Mouse (Mus musculus) kidney, embryonic 14.5 days (tissue): ENCODE measurements at regions not wholly inside any gene's neighbourhood (a gene's known extent, or its start where the extent isn't known, plus 50 kb on each side); places are given as distances from the start of the nearest gene placed in this dataset.

Experiments
- ATAC-seq: fragments of 200-750 bp; cut with Nextera tagmentation; 2 replicates; pipeline ENCODE4 v1.8.0; 2017; ENCODE audit warnings: moderate number of reproducible peaks, mild to moderate bottlenecking, moderate TSS enrichment, moderate library complexity; ENCODE audit not compliant: low FRiP score, low TSS enrichment
- H3K27ac ChIP-seq: fragments of 300-500 bp; sonication (generic); 2 replicates; pipeline ENCODE4 v1.5.1; 2014; ENCODE audit warnings: low read depth, mild to moderate bottlenecking, low read length, moderate library complexity, mixed read lengths
- H3K27me3 ChIP-seq: fragments of 300-500 bp; sonication (generic); 2 replicates; pipeline ENCODE4 v1.6.1; 2014; ENCODE audit warnings: mild to moderate bottlenecking, low read length; ENCODE audit not compliant: control insufficient read depth, insufficient read depth
- H3K36me3 ChIP-seq: fragments of 300-500 bp; sonication (generic); 2 replicates; pipeline ENCODE4 v1.6.1; 2014; ENCODE audit warnings: low read length, mixed read lengths; ENCODE audit not compliant: control insufficient read depth, insufficient read depth
- H3K4me1 ChIP-seq: fragments of 300-500 bp; sonication (generic); 2 replicates; pipeline ENCODE4 v1.6.1; 2014; ENCODE audit warnings: low read length, mixed read lengths; ENCODE audit not compliant: control insufficient read depth, insufficient read depth
- H3K4me2 ChIP-seq: fragments of 300-500 bp; sonication (generic); replicated peaks from 2 replicates; pipeline ENCODE4 v1.6.1; 2014; ENCODE audit warnings: low read depth, mild to moderate bottlenecking, low read length
- H3K4me3 ChIP-seq: fragments of 300-500 bp; sonication (generic); 2 replicates; pipeline ENCODE4 v1.5.1; 2014; ENCODE audit warnings: mild to moderate bottlenecking, low read length
- H3K9ac ChIP-seq: fragments of 300-500 bp; sonication (generic); 2 replicates; pipeline ENCODE4 v1.6.1; 2014; ENCODE audit warnings: low read depth, mild to moderate bottlenecking, low read length, moderate library complexity
- H3K9me3 ChIP-seq: fragments of 300-500 bp; sonication (generic); 2 replicates; pipeline ENCODE4 v1.6.1; 2016; ENCODE audit warnings: low read length; ENCODE audit not compliant: control insufficient read depth
- WGBS: fragments of 180-500 bp; shearing (Covaris S2); extraction: QIAGEN DNeasy Blood & Tissue Kit; methylation state at CpG from one replicate; pipeline ENCODE4 v1.1.7; 2014; 5-methylcytosine and 5-hydroxymethylcytosine counted together

DNA sequence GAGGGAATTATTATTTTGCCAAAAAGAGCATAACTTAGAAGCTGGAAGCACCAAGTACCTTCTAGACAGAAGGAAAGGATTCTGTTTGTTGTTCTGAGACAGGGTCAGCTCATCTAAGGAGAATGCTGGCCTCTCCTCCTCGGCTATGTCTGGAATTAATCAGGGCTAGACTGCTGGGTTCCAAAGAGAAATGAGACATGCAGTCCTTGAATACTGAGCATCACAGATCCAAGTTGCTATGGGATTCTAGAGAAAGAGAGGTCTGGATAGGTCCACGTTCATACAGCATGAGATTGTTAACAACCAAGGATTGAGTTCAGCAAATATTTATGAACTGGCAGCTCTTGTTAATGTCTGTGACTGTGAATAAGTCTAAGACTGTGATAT is 63.7 kb upstream of the Slc22a23 start:
- WGBS = 40% methylated on average over 2 of the region's 2 CpGs
- Histone ChIP-seq H3K27me3 (no peaks in the 10 kb centered on the region), H3K4me3 (no peak overlapping the region), H3K36me3 (no peaks in the 10 kb centered on the region), H3K9me3 (no peaks in the 10 kb centered on the region), H3K27ac (no peak overlapping the region), H3K4me1 (0 out of 2 replicates have a peak, but pooled peaks cover 3% of the 10 kb centered on the region), H3K9ac (no peak overlapping the region), H3K4me2 (no peak overlapping the region)
- ATAC-seq = no peak

DNA sequence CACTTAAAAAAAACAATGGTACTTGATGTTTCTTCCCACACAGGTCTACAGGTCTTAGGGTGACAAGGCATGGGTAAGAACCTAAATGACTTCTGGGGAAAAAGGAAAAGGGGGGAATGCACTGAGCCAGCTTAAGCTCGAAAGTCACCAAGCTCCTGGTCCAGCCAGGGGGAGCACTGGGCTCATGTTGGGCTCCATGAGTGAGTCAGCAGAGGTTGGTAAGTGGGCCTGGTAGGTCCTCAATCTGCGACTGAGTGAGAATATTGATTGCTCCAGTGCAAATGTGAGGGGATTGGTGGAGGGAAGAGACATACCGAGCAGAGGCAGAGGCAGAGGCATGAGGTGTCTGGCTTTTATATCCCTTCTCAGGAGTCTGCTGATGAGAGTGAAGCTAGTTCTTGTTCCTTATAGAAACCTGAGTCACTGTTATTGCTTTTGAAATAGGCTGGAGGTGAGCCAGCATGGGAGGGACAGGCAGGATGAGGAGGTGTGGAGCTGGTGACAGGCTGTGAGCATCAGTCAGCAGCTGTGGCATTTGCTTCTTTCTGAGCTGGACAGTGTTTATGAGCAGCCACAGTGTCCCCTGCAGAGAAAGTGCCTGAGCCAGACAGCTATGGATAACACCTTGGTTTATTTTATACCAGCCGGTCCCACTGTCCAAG is 63.2 kb upstream of the Slc22a23 start:
- no peak for ATAC-seq
- H3K9me3 ChIP-seq = no peaks in the 10 kb centered on the region
- H3K27ac ChIP-seq = no peak overlapping the region
- H3K36me3 ChIP-seq = no peaks in the 10 kb centered on the region
- WGBS = 45% methylated on average over 4 of the region's 4 CpGs
- H3K9ac ChIP-seq = no peak overlapping the region
- no peak overlapping the region for H3K4me3 ChIP-seq
- H3K4me2 ChIP-seq = no peak overlapping the region
- no peaks in the 10 kb centered on the region for H3K27me3 ChIP-seq
- H3K4me1 ChIP-seq = 0 out of 2 replicates have a peak, but pooled peaks cover 3% of the 10 kb centered on the region

DNA sequence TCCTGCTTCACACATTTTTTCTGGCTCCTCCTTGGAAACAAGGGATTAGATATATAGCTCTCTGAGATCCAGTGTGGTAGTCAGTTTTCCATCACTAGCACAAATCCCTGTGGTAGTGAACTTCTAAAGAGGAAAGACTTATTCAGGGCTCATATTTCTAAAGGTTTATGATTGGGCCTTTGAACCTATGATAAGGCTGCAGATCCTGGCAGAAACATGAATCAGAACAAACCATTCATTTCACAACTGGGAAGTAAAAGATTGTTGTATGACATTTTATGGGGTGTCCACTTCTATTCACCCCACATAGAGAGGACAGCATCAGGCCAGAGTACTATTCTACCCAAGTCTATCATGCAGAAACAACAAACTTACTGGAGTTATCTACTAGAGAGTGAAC is 61.3 kb upstream of the Slc22a23 start:
- Histone ChIP-seq H3K27ac (no peak overlapping the region), H3K4me3 (no peak overlapping the region), H3K4me2 (no peak overlapping the region), H3K9me3 (no peaks in the 10 kb centered on the region), H3K9ac (no peak overlapping the region), H3K36me3 (no peaks in the 10 kb centered on the region), H3K27me3 (no peaks in the 10 kb centered on the region), H3K4me1 (0 out of 2 replicates have a peak, but pooled peaks cover 3% of the 10 kb centered on the region)
- no peak for ATAC-seq

DNA sequence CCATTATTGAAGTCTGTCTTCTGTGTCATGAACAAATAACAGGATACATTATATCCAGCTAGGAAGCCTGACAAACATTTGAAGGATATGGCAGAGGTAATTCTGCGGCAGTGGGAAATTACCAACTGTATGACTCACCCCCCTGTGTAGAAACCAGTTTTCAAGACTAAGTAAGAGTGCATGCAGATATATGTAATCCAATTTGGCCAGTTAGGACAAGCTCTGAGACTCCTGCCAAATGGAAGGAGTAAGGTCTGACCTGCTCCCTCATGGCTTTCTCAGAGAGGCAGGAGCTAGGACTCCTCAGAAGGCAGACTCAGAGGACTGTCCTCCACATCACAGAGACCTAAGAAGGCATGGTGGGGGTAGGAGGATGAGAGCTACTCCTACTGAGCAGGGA is 57.6 kb upstream of the Slc22a23 start:
- H3K36me3 ChIP-seq = no peaks in the 10 kb centered on the region
- no peaks in the 10 kb centered on the region for H3K4me1 ChIP-seq
- no peak overlapping the region for H3K4me2 ChIP-seq
- H3K4me3 ChIP-seq = no peak overlapping the region
- 81% methylated on average over 1 of the region's 1 CpGs for whole genome bisulfite sequencing
- no peak overlapping the region for H3K9ac ChIP-seq
- H3K27me3 ChIP-seq = no peaks in the 10 kb centered on the region
- ATAC-seq = no peak
- no peaks in the 10 kb centered on the region for H3K9me3 ChIP-seq
- H3K27ac ChIP-seq = no peak overlapping the region

DNA sequence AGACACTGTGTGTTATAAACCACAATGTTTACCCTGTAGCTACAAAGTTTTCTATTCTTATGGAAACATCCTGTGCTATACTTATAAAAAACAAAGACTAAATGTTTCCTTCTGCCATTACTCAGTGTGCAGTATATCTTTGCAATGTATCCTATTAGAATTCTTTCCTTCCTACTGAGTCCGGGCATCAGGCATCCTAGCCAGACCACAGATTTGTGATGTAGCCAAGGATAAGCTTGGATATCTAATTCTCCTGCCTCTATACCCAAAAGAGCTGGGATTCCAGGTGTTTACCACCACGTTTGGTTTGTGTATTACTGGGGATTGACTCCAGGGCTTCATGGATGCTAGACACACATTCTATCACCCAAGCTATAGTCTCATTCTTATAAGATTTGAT is 56.0 kb upstream of the Slc22a23 start:
- Histone ChIP-seq H3K27me3 (no peaks in the 10 kb centered on the region), H3K4me2 (no peak overlapping the region), H3K4me1 (no peaks in the 10 kb centered on the region), H3K27ac (no peak overlapping the region), H3K9me3 (no peaks in the 10 kb centered on the region), H3K36me3 (no peaks in the 10 kb centered on the region), H3K9ac (no peak overlapping the region), H3K4me3 (no peak overlapping the region)
- ATAC-seq = no peak
- 83% methylated on average over 2 of the region's 2 CpGs for WGBS

DNA sequence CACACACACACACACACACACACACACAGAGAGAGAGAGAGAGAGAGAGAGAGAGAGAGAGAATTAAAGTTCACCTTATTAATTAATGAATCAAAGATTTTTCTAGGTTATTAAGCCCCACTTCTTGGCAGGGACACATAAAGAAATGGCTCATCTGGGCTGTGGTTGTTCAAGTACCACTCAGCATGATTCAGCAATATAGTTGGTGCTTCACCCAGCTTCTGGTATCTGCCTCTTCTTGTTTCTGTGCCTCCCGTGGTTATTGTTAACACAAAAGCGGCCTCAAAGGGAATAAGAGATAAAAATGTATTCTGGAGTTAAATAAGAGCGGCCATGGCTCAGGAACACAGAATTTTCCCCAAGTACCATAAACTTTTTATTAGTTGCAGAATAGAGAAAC is 53.9 kb upstream of the Slc22a23 start:
- Histone ChIP-seq H3K9ac (no peak overlapping the region), H3K9me3 (no peaks in the 10 kb centered on the region), H3K4me3 (no peak overlapping the region), H3K27ac (no peak overlapping the region), H3K27me3 (no peaks in the 10 kb centered on the region), H3K4me1 (no peaks in the 10 kb centered on the region), H3K36me3 (no peaks in the 10 kb centered on the region), H3K4me2 (no peak overlapping the region)
- WGBS = 86% methylated on average over 3 of the region's 3 CpGs
- ATAC-seq = no peak

DNA sequence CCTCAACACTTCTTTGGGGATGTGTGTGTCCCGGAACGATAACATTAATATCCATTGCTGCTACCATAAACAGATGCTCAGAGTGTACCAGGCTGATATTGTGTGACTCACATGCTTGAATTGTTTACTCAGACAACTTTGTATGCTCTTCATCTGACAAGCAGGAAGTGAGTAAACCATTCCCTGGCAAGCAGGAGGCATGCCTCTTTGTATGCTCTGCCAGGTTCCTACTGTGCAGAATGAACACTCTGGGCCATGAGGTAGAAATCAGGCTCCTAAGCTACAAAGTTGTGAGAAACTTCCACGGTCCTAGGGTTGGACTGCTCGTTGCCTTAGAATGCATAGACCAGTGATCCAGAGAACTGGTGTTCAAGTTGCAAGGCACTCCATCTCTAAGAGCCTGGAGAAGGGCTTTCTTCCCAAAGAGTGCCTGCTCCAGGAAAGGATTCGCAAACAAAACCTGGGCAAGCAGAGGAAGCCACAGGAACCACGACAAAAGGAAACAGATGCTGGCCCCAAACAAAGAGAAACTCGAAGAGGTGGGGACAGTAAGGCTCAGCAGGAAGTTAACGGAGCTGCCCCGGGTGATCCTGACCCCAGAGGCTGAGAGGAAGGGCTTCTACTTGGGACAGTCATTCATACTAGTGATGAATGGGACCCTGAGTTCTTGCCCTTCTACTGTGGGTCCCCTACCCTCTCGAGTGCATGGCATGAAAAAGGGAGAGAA is 53.2 kb upstream of the Slc22a23 start:
- Histone ChIP-seq H3K4me2 (no peak overlapping the region), H3K9ac (no peak overlapping the region), H3K36me3 (no peaks in the 10 kb centered on the region), H3K4me3 (no peak overlapping the region), H3K9me3 (no peaks in the 10 kb centered on the region), H3K4me1 (no peaks in the 10 kb centered on the region), H3K27ac (no peak overlapping the region), H3K27me3 (no peaks in the 10 kb centered on the region)
- 48% methylated on average over 10 of the region's 10 CpGs for WGBS
- ATAC-seq = no peak

DNA sequence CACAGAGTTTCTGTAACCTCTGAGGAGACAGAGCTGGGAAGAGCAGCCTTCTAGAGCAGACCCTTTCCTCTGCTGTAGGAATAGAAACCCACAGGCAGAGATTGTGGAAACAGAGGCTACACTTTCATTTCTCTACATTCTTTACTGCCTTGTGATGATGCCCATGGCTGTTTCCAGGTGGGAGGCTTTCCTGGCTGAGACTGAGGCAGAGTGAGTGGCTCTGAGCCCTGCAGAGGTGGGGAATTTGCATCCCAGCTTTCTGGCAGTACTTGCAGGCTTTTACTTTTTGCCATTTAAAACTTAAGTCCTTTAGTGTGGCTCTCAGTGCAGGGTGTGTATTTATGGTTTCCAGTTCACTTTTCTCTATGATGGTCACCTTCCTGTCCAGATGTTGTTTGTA is 50.5 kb upstream of the Slc22a23 start:
- ATAC-seq = no peak
- Histone ChIP-seq H3K4me1 (no peaks in the 10 kb centered on the region), H3K4me2 (no peak overlapping the region), H3K9ac (no peak overlapping the region), H3K9me3 (no peaks in the 10 kb centered on the region), H3K4me3 (no peak overlapping the region), H3K36me3 (no peaks in the 10 kb centered on the region), H3K27me3 (no peaks in the 10 kb centered on the region), H3K27ac (no peak overlapping the region)

DNA sequence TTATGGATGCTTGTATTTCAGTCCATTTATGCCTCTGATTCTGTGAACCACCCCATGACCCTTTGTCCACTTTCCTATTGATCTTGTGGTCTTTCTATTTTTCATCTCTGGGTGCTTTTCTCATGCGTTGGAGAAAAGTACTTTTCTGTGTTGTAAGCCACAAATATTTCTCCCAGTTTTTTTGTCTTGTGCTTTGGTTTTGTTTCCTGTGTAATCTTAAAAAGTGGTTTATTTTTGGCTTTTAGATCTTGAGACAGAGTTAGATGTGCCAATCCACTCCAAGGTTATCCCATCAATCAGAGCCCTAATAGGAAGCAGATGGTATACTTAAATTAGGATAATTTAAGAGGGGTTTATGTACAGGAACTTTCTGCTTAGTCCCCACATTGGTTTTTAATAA is 50.0 kb upstream of the Slc22a23 start:
- no peaks in the 10 kb centered on the region for H3K9me3 ChIP-seq
- no peaks in the 10 kb centered on the region for H3K36me3 ChIP-seq
- H3K4me3 ChIP-seq = no peak overlapping the region
- no peak overlapping the region for H3K27ac ChIP-seq
- ATAC-seq = no peak
- no peak overlapping the region for H3K9ac ChIP-seq
- H3K27me3 ChIP-seq = no peaks in the 10 kb centered on the region
- 78% methylated on average over 1 of the region's 1 CpGs for WGBS
- no peaks in the 10 kb centered on the region for H3K4me1 ChIP-seq
- no peak overlapping the region for H3K4me2 ChIP-seq
